Mouse (Mus musculus) urinary bladder, adult 18-20 months (tissue): Measurements from ENCODE around the gene Utp14b.

Experiments
- DNase-seq, 2 experiments: peaks; one replicate each; pipeline ENCODE4 v3.0.0; 2022; ENCODE audit warnings: low spot score in 2 of 2, mixed read lengths in 2 of 2

The Utp14b gene

DNA sequence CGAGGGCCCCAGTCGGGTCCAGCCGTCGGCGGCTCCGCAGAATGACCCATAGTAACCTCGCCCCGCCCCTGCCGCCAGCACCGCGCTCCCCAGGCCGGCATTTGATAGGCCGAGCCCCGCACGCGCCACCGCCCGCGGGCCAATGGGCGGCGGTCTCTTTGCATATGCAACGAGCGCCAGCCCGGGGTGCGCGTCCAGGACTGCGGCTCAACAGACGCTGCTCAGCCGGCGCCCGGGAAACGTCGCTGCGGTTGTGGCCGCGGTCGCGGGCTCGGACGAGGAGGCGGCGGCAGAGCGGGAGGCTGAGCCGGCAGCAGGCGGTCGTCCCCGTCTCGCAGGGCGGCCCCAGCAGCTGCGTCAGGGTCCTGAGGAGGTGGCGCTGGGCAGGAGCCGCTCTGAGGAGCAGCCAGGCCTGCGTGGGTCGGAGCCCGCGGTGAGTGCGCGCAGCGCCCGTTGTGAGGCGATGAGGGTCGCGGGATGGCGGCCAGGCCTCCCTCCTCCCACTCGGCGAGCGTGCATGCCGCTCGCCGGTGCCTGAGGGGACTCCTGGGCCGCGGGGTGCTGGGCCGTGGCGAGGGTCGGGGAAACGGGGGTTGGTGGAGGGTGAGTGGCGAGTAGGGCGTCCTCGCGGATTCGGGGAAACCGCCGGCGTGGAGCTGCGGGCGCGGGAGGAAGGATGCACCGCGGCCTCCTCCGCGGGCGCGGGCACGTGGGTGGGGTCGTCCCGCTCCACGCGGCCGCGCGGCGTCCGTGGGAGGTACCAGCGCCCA is at the start of gene Utp14b, which contains the start of gene Acsl3:
Gene Utp14b (plus strand): TSS at position 368 of the 770 bp plus-strand sequence.
Gene Acsl3 (plus strand): TSS at position 155 of the 770 bp plus-strand sequence.
- peak; percentile 95 to 97 for DNase-seq

DNA sequence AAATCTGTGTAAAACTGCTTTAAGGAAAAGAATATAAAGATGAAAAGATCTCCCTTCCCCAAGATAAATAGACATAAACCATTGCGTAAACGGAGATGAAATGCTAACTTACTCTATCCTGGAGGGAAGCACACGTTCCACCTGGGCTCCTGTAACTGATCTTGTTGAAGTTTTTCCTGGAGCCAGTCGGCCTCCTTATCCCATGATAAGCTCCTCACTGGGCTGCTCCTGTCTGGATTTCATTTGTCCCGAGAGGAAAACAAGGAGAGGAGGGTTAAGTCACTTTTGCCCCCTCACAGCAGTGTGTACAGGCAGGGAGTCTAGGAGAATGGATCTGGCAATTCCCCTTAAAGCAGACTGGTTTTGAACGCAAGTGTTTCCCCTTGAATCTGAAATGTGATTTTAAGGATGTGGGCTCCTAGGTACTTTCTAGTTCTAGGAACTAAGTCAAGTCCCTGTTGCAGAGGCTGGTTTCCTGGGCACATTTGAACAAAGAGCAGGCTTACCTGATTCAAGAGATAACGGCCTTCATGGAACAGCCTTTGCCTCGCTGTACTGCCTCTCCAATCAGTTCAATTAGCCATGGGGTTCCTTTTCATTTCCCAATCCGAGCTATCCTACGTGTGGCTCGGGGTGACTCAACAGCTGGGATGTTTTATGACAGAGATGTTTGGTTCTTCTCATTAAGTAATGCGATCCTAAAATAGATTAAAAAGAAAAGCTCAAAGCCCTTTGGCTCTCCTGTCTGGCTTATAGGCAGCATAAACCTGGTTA is 48.5 kb upstream of the Utp14b start:
- DNase-seq, result peak in 1 of 2 experiments; percentile 9

DNA sequence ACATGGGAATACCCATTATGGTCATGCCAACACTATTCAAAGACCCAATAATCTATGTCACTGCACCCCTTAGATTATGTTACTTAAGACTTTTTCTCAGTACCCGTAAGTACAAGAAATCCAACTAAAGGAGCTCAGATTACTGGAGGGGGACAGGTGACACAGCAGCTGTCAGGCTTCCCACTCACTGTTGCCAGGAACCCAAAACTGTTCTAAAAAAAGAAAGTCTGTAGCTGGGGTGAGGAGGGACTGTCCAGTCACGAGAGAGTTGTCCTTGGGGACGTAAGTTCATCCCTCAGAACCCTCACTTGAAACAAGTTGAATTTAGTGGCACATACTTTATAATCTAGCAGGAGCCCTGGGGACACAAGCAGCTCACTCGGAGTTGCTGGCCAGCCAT is 46.8 kb upstream of the Utp14b start:
- DNase-seq, result no peak

DNA sequence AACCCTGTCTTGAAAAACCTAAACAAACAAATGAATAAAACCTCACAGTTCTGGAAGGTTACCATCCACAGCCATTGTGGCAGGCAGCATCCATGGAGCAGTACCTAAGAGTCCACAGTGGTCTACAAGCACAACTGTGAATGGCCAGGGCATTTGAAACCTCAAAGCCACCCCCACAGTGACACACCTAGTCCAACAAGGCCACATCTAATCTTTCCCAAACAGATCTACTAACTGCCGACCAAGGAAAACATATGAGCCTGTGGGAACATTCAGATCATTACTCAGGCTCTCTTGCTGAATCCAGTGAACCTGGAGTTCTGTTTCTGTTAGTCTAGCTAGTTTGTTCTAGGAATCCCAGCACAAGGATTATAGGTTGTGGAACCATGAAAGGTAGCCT is 44.9 kb upstream of the Utp14b start:
- DNase-seq, result no peak

DNA sequence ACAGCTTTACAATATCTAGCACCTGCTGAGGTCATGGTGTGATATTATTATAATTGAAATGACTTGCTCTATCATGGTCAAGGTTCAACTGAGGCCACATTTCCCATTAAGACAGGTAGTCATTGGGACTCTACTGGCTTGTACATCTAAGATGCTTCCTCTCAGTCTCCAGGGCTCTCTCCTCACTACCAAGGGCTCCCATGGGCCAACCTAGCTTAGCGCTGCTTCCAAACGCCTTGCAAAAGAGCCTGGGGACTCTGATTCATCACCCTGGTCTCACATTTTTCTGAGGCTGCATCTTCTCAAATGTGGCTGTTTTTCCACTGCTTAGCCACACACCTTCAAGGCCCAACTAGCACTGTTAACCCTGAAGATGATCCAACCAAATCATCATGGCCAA is 33.5 kb upstream of the Utp14b start:
- no peak for DNase-seq

DNA sequence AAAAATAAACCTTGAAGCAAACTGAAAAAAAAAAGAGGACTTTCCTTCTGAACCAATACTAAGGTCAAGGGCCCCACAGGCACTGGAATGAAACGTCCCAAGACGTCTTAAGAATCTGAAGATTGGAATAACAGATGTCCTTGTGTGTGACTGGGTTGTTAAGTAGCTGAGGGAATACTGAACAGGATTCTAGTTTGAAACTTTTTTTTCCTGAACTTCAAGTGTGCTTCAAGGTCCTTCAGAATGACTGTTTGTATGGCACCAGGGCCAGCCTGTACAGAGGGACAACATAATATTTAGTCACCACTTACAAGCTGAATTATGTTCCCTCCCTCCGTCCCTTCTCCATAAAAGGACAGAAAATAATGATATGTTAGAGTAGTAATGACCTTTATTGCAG is 23.4 kb upstream of the Utp14b start:
- DNase-seq, result no peak

DNA sequence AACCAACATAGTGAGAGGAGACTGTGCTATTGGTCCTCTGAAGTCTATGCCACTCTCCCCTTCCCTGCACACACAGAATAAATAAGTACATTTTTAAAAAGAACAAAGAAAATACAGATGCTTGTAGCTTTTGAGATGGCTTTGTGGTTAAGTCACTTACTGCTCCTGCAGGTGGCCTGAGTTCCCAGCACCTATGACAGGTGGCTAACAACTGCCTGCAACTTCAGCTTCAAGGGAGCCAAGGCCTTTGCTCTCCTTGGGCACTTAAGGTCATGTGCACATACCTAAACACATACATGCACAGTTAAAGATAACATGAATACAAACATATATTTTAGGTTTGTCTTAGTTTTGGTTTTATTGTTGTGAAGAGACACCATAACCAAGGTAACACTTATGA is 17.0 kb upstream of the Utp14b start:
- DNase-seq, result no peak

DNA sequence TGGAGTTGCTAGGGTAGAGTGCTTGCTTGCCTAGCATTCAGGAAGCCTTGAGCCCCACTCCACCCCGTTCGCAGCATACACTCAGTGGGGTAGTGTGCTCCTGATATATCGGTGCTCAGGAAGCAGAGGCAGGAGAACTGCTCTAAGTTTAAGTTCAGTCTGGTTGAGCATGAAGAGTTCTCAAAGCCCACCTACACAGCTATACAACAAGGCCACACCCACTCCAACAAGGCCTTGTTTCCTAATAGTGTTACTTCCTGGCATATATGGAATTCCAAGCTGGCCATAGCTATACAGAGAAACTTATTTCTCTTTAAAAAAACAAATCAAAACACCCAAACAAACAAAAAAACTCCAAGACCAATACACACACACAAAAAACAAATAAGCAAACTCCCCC is 16.0 kb upstream of the Utp14b start:
- no peak for DNase-seq

DNA sequence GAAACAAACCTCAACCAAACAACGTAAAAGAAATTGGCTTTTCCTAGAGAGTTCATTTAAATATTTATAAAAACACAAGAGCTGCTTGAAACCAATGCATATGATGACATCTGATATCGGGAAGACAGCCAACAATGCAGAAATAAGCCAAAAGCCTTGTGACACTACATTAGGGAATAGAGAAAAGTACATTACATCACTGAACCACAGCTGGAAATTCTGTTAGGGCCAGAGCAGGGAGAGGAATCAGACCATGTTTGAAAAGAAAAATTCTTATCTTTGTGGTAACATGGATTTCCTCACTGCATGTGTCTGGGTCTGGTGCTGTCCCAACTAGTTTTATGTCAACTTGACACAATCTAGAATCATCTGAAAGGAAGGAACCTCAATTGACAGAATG is 15.6 kb upstream of the Utp14b start:
- DNase-seq, result no peak

DNA sequence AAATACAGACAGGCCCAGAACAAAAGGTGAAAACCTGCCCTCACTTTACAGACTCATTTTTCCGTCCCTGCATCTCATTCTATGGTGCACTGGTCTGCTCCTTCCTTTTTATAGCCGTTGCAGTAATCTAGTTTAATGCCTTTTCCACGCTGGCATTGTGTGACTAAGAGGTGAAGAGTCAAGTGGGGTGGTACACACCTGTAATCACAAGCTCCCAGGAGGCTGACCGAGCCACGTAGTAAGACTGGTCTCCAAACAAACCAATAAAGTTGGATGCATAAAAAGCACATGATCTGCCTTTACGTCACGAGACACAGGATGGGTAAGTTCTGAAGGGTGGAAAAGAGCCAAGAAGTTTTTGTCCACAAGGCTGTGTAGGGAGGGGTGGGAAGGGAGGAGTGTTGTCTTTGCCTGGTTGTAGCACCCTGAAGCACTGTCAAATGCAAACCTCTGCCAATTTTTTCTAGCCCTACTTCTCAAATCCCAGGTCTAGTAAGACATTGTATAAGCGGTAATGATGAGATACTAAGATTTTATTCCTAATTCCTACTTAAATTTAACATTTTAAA is 10.4 kb upstream of the Utp14b start:
- peak in 1 of 2 experiments; percentile 48 for DNase-seq

DNA sequence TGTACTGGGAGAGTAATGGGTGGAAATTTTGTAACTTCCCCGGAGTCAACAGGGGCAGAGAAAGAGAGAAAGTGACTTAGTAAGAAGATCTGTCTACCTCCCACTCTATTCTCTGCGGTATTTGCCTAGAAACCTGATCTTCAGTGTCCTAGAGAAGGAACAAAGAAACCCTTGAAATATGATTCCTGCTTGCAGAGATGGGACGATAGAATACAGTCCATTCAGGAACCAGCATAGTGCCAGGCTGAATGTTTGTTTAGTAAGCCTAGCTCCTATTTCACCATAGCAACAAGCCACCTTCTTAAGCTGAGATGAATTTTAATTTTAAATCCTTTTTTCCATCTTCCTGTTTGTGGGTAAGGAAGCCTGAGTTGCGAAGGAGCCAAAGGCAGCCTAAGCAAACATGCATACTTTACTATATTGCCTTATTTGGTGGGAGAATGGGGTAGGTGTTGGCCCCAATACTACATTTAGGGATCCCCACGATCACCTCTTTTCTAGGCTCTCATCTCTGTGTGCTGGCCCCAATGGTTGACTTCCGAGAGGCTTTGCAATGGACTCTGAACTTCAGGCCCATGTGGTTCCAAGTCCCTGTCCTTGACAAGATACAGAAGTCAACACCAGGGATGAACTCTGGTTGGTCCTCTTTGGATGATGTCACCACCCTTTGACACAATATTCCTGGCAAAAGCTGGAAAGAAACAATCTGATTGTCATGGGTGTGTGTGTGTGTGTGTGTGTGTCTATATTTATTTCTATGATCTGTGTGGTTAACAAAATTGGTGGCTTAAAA is 8.4 kb upstream of the Utp14b start:
- DNase-seq, result no peak

DNA sequence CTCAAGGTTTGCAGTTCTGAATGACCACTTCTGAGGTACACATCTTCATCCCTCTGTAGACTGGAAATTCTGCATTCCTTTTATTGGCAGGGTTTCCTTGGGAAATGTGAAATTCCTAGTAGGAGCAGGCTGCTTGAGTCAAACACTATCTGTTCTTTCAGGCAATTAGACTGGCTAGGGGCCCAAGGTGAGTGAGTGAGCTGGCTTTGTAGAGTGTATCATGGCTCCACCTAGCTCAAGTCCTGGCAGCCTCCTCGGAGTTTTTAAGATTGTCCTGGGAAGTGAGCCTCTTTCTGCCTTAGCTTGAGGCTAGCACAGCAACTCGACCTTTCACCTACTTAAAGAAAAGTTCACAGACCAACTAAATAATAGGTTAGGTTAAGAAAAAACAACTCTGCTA is 1.4 kb upstream of the Utp14b start:
- DNase-seq, result peak; percentile 24 to 41

DNA sequence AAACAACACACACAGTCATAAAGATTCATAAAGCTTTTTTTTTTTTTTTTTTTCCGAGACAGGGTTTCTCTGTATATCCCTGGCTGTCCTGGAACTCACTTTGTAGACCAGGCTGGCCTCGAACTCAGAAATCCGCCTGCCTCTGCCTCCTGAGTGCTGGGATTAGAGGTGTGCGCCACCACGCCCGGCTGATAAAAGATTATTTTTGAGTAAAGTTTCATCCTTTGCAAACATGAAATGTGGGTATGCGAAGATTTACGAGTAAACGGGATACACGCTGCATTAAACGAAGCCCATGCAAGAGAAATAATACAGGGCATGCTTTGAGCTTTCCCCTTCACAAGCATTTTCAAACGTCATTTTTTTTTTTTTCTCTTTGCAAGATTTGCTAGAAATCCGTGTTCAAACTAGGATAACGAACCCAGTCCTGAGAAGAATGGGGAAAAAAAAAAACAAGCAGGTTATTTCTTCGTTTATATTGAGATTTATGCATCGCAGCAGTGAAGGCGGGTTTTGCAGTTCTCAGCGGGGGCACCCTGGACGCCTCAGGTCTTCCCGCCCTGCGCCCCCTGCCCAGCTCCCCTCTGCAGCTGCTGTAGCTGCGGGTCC is 713 bp upstream of the Utp14b start:
- DNase-seq, result no peak

DNA sequence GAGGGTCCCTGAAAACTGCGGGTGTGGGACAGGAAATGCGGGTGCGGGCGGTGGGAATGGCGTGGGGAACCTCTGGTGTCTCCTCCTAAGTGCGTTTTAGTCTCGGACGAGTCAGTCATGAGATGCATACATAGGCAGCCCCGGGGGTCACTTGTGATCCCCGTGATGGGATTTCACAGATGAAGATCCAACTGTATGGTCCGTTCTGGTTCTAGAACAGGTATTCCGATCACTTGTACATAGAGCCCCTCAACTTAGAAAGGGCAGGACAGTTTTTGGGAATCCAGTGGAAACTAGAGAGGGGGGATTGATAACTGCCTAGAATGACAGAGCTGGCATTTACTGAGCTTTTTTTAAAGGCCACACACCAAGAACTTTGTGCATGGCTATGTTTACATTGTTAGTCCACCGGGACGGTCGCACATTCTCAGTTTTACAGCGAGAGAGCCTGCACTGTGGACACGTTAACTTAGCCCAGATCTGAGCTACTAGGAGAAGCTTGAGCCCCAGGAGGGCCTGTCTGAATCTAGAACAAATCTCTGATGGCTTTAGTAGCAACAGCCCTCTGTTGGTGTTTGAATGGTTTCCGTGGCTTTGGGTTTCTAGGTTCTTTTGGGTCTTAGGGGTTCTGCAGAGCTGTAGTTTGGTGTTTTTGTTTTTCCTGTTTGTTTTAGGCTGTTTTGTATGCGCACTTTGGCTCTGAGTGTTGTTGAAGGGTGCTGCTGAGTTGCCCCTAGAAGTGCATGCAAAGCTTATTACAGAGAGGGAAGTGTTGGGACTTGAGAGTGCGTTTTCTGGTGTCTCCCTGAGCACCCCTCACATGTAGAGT is 817 bp downstream of the Utp14b start:
- peak in 1 of 2 experiments; percentile 20 for DNase-seq

DNA sequence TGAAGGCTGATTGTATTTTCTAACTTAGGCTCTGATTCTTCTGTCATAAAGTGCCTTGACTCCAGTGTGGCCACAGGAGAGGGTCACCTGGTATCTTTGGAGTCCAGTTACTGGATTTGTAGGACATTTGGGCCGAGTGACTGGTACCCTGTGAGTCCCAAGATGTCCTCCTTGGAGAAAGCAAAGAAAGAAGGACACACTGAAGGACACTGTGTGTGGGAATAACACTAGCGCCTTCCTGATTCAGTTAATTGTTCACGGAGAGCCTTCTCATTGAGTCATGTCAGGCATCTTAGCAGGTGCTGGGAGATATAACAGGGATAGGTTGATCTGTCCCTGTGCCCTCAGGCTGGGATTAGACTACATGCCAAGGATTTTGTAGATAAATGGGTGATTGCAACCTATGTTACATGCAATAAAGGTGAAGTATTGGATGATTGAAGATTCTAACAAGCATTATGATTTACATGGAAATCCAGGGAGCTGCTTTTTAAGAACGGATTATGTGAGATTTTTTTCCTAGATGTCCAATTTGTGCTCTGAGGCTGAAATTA is 1.5 kb downstream of the Utp14b start:
- peak in 1 of 2 experiments; percentile 21 for DNase-seq

DNA sequence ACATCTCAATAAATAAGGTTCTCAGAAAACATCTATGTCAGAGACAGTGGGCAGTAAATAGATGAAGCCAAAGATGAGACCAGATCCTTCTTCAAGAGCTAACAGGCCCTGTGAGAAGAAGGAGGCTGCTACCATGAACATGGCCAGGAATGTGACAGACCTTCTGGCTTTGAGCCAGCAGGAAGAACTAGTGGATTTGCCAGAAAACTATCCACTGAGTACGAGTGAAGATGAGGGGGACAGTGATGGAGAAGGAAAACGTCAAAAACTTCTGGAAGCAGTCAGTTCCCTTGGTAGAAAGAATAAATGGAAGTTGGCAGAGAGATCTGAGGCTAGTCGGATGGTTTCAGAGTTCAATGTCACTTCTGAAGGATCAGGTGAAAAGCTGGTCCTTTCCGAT is 6.5 kb downstream of the Utp14b start:
- no peak for DNase-seq

DNA sequence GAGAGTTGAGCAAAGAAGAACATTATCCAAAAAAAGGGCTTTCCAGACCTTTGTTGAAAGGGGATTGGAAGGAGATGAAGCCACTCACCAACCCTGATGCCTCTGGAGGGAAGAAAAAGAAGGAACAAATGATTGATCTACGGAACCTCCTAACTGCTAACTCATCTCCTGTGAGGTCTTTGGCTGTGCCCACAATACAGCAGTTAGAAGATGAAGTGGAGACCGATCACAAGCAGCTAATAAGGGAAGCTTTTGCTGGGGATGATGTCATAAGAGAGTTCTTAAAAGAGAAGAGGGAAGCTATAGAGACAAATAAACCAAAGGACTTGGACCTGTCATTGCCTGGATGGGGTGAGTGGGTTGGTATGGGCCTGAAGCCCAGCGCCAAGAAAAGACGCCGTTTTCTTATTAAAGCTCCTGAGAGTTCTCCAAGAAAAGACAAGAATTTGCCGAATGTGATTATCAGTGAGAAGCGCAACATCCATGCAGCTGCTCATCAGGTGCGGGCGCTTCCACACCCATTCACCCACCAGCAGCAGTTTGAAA is 8.2 kb downstream of the Utp14b start:
- DNase-seq, result no peak

DNA sequence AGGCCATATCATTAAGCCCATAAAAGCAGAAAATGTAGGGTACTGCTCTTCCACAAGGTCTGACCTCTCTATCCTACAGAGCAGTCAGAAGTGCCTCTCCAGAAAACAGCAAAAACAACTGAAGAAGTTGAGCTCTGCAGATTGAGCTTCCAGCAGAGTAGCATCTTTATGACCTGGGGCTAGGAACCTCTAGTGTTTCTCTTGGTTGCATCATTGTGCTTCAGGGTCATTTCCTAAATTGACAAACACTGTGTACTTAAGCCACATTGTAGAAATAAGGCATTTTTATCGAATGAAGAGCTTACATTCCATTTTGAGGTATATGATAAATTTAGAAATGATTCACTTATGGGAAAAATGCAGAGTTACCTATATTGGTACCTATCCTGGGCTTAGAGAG is 8.7 kb downstream of the Utp14b start:
- DNase-seq, result no peak

DNA sequence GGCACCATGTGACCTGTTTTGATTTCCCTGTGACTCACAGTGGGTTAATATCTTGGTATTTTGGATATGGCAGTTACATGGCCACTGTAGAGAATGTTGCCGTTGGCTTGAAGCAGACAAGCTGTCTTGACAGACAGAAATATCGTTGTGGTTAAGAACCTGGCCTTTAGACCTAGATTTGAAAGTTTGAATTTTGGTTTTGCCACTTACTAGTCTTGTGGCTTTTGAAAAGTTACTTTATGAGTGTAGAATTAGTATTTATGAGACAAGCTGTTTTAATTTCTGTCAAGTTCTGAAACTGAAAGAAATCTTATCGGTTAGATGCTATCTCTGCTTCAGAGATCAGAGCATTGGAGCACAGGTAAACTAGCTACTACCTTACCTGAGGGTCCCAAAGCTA is 24.5 kb downstream of the Utp14b start:
- DNase-seq, result no peak

DNA sequence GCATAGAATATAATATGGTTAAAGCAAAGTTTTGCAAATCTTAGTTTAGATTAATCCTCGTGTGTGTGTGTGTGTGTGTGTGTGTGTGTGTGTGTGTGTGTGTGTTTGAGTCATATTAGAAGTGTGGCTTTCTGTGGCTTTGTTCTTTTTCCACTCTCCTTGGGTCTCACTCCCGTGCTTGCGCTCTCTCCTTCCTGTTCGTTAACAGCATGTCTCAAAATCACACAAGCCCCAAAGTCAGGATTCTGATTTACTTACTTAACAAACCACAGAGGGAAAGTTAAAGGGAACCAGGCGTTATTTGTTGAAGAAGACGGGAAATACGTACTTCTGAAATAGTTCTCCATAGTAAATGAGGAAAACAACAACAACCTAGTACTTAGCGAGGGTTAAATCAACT is 26.3 kb downstream of the Utp14b start:
- DNase-seq, result no peak
